Comparison of ENCODE assay signal across 8 mouse cellular contexts in genomic region chr10:13304641-13305241, GRCm38 (mm10).
A peak's percentile ranks its signal among the peaks of the same experiment; 100 is the strongest.
DNase-seq lines count a peak whose midpoint lies in the region; ATAC-seq lines count a peak whose summit lies in the region.

No protein-coding gene starts in this region.

- no peak overlapping the region for H3K4me3 ChIP-seq in midbrain, embryonic 14.5 days (replicated peaks; ENCODE audit: low read depth, low read length)
- H3K4me3 ChIP-seq in midbrain, embryonic 11.5 days (ENCODE audit: low read depth, low read length) = no peak overlapping the region

- 0 out of 2 replicates have a peak, but pooled peaks have one; percentile 27 for ATAC-seq in midbrain, embryonic 14.5 days (ENCODE audit: low FRiP score, low TSS enrichment)
- ATAC-seq in midbrain, embryonic 11.5 days (ENCODE audit: low FRiP score) = no peak
- peak; percentile 52 to 57; a peak in 3 of 4 replicates for ATAC-seq in hematopoietic stem cell, adult 5-6 weeks (replicated peaks in 1 of 2; ENCODE audit: insufficient read depth in 1 of 2, low FRiP score in 2 of 2, low TSS enrichment in 1 of 2, low read depth in 1 of 2, poor library complexity in 2 of 2, severe bottlenecking in 2 of 2)
- ATAC-seq in cerebellum, adult (ENCODE audit: insufficient number of reproducible peaks, low FRiP score, low TSS enrichment) = no peak

- peaks cover 3% of the 10 kb centered on the region; the same call in 1 of the 2 replicates for H3K4me1 ChIP-seq in midbrain, embryonic 14.5 days (ENCODE audit: control insufficient read depth, insufficient read depth, low read length)
- H3K4me1 ChIP-seq in midbrain, embryonic 11.5 days (ENCODE audit: control insufficient read depth, insufficient read depth, low read length) = no peaks in the 10 kb centered on the region

- no peaks in the 10 kb centered on the region for H3K9me3 ChIP-seq in midbrain, embryonic 14.5 days (ENCODE audit: control insufficient read depth, low read length)
- H3K9me3 ChIP-seq in midbrain, embryonic 11.5 days (ENCODE audit: control insufficient read depth, low read length) = no peaks in the 10 kb centered on the region

- WGBS in midbrain, embryonic 14.5 days = 72% methylated on average over 10 of the region's 10 CpGs
- 78% methylated on average over 10 of the region's 10 CpGs for WGBS in midbrain, embryonic 11.5 days

- no peak overlapping the region for H3K4me2 ChIP-seq in midbrain, embryonic 14.5 days (ENCODE audit: low read length)
- H3K4me2 ChIP-seq in midbrain, embryonic 11.5 days = no peak overlapping the region

- peak; percentile 5 to 10 for DNase-seq in cerebellum, postnatal 14 days
- no peak for DNase-seq in cerebellum, adult 11 months
- no peak for DNase-seq in midbrain, embryonic 14.5 days
- DNase-seq in midbrain, embryonic 11.5 days (ENCODE audit: low spot score, missing footprints) = no peak
- DNase-seq in skeletal muscle tissue, adult 2 months (ENCODE audit: low read depth, low spot score) = peak; percentile 20
- no peak for DNase-seq in thymus, postnatal 14 days

- H3K27ac ChIP-seq in midbrain, embryonic 14.5 days (replicated peaks; ENCODE audit: low read depth, low read length) = no peak overlapping the region
- no peak overlapping the region for H3K27ac ChIP-seq in midbrain, embryonic 11.5 days (ENCODE audit: low read depth, low read length)

- H3K27me3 ChIP-seq in midbrain, embryonic 14.5 days (ENCODE audit: control insufficient read depth, insufficient read depth, low read length) = no peaks in the 10 kb centered on the region
- no peaks in the 10 kb centered on the region for H3K27me3 ChIP-seq in midbrain, embryonic 11.5 days (ENCODE audit: control insufficient read depth, insufficient read depth, low read length)

- H3K9ac ChIP-seq in midbrain, embryonic 14.5 days (replicated peaks; ENCODE audit: low read length) = no peak overlapping the region
- H3K9ac ChIP-seq in midbrain, embryonic 11.5 days (ENCODE audit: low read length) = no peak overlapping the region

- H3K36me3 ChIP-seq in midbrain, embryonic 14.5 days (ENCODE audit: control insufficient read depth, insufficient read depth, low read length) = no peaks in the 10 kb centered on the region
- H3K36me3 ChIP-seq in midbrain, embryonic 11.5 days (ENCODE audit: control insufficient read depth, insufficient read depth, low read length) = no peaks in the 10 kb centered on the region

Comparison
In these comparisons a context has a peak if more than half of its experiments do, and no peak if none do; other contexts are left out.
1. DNase-seq: peak in cerebellum, postnatal 14 days (2 of 2) and skeletal muscle tissue, adult 2 months (single experiment); none in cerebellum, adult 11 months (single experiment), midbrain, embryonic 14.5 days (single experiment), midbrain, embryonic 11.5 days (single experiment) and thymus, postnatal 14 days (single experiment).
2. ATAC-seq: peak in midbrain, embryonic 14.5 days (single experiment) and hematopoietic stem cell, adult 5-6 weeks (2 of 2); none in midbrain, embryonic 11.5 days (single experiment) and cerebellum, adult (single experiment).